Mouse (Mus musculus) v-Abl transformed pro-B cells (cell line): ENCODE data around the gene Mark2.
"Not testable (repeated sequence)": the region's sequence is repeated elsewhere in the genome, so short reads cannot be mapped to it uniquely, and the experiment has no call there.

ENCODE experiments used
- in situ Hi-C, 2 experiments: fragments of 400-800 bp; cut with MboI; formaldehyde crosslinking; loops; one replicate each; pipeline ENCODE4 v1.15.1; 2025; ENCODE audit not compliant: unreplicated experiment in 2 of 2

Mark2 gene

DNA sequence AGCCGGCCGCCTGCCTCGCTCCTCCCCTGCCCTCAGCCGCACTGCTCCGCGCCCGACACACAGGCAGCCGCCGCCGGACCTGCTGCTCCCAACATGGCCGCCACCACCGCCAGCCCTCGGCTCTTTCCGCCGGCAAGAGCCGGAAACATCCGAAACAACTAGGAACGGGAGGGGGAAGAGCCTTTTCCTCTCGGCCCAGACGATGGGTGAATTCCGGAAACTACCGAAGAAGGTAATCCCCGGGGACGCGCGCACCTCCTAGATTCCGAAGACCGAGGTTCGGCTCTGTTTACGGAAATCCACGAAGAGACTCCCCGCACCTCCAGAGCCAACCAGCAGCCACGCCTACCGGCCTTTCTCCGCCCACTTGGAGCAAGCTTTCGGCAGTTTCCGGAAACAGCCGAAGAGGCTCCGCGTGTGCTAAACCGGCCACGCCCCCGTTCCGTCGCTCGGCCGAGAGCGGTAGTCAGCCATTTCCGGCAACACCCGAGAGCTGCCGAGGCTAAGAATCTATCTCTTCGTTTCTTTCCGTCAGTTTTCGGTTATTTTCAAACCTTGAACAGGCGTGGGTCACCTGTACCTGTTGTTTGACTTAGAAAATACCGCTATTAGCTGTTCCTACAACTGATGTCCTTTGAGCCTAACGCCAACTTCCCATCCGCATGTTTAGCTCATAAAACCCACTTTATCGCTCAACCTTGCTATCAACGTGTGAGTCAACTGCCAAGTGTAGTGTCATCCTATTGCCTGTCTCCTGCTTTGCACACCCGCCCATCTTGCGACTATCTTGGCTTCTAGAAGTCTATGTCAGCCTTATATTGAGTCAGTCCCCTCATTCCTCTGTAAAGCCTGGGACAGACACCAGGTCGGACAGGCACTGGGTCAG, at the start of gene Mark2:
Gene Mark2 (minus strand): TSS at position 349 of the 886 bp plus-strand sequence.
- in situ Hi-C loops, result loop anchor here in 1 of 2 experiments (10.0 kb wide), 1 partner anchor 277 kb away; no protein-coding TSS in a partner anchor

DNA sequence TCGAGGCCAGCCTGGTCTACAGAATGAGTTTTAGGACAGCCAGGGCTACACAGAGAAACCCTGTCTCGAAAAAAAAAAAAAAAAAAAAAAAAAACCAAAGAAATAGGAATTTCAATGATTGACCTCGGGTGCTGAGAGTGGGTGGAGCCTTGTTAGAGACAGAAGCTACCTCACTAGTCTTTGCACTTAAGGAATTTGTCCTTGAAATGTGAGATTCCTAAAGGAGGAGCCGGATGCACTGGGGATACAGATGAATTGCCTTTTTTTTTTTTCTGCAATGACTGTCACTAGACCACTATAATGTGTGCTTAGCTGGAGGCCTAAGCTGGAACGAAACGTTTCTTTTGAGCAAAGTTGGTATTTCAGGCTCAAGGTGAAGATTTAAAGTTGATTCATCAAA, 46.8 kb upstream of the Mark2 start:
- in situ Hi-C loops, result no loop called here

GRCm38 (mm10) chr19:7386042-7386441, 44.4 kb upstream of the Mark2 start:
- in situ Hi-C loops, result no loop called here

- in situ Hi-C loops, result no loop called here
Observed at GRCm38 (mm10) chr19:7382903-7383865, 41.5 kb upstream of the Mark2 start, which contains the start of gene Spindoc. Gene Spindoc, minus strand, starts transcription at chr19:7382994.

DNA sequence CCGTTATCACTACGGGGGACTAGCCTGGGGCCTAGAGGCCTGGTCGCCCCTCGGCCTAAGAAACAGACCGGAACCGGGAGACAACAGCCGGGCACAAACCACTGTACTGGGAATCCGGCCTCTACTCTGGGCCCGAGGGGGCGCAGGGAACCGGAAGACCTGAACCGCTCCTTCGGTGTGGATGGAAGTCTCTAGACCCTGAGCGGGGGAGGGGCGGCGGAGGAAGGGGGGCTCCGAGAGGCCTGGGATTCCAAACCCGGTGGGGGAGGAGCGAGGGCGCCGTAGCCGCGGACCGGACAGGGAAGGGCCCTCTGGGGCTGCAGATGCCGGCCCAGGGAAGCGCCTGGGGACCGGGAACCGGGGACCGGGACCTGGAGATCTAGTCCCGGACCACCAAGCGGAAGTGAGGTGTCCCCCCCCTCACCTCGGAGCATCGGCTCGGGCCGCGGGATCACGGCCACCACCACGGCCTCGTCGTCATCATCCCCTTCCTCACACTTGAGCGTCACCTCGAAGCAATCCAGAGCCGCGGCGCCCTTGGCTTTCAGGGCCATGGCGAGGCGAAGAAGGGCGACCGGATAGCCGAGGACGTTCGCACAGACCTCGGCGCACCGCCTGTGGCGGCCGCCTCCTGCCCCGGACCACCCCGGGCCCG, 40.7 kb upstream of the Mark2 start:
- in situ Hi-C loops, result no loop called here

GRCm38 (mm10) chr19:7381906-7382247, 40.2 kb upstream of the Mark2 start:
- in situ Hi-C loops, result no loop called here

DNA sequence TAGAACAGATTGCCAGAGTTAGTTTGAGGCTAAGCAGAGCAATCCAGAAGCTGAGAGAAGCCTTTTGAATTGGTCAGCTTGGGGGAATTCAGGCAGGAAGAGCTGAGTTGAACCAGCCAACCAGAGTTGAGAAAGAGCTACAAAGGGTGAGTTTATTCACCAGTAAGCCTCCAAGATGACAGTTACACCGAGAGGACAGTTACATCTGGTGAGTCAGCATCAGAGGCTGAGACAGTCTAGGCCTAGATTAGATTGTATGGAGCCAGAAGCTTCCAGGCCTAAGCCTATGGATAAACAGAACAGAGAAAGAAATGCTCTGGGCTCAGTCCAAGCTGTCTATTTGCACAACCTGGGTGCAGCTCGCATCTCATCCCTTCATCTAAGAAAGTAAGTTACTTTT, 36.0 kb upstream of the Mark2 start:
- in situ Hi-C loops, result no loop called here

- in situ Hi-C loops, result no loop called here
Observed at GRCm38 (mm10) chr19:7374491-7374890, 32.8 kb upstream of the Mark2 start.

GRCm38 (mm10) chr19:7369469-7369868, 27.8 kb upstream of the Mark2 start:
- in situ Hi-C loops, result not testable (repeated sequence)

DNA sequence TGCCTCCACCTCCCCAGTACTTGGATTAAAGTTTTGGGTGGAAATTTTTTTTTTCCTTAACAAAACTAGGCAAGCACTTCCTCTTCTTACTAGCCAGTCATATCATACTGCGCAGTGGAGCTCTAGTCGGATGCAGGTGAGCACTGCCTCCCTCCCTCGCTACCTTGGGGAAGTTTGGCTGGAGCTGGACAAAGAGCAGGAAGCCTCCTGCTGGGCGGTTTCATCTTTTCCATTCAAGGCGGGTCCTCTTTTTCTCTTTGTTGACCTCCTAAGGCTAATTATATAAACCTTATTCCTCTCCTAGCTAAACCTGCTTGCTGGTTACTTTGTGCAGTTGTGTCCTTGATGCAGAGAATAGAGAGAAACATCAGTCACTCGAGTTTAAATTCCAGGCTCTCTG, 12.0 kb upstream of the Mark2 start:
- in situ Hi-C loops, result no loop called here

DNA sequence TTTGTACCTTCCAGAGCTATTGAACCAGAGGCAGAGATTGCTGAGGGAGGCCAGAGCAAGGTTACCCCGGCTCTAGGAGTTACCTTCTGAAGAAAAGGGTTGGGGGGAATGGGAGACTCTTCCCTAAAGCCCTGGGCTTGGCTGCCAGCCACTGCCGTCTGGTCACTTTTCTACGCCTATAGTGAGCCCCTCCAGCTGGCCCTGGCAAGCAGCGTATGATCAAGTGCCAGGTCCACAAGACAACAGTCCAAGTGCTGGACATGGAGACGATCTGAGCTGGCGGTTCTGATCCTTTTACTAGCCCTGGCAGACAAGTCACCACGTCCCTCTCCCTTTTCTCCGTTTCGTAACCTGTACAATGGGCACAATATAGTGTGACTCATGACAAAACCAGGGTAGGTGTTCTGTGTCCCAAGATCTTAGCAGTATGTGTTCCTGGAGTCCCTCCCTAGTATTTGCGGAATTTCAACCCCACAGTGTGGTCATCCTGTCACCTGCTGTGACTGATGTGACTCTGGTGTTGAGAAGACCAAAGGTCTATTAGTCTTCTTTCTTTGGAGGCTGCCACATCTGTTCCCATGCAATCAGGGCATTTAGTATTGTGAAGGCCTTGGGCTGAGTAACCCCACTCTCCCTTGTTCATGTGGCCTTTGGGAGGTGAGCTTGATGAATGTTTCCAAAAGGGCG, 11.3 kb upstream of the Mark2 start:
- in situ Hi-C loops, result no loop called here

DNA sequence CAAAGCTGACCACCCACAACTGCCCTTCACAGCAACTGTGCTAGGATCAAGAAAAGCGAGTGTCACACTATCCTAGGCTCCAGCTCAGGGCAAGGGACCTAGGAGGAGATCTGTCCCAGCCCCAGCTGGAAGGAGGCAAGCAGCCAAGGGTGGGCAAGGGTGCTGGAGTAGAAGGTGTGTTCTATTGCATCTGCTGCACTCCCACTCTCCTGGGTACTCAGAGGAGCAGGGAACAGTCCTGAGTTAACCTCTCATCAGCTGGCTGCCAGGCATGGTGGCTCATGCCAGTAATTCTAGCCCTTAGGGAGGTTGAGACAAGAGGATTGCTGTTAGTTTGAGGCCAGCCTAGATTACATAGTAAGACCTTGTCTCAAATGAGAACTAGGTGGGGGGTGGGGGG, 8.3 kb upstream of the Mark2 start:
- in situ Hi-C loops, result loop anchor here (5.0 to 10.0 kb wide), 3 partner anchors 118 to 285 kb away; no protein-coding TSS in a partner anchor

DNA sequence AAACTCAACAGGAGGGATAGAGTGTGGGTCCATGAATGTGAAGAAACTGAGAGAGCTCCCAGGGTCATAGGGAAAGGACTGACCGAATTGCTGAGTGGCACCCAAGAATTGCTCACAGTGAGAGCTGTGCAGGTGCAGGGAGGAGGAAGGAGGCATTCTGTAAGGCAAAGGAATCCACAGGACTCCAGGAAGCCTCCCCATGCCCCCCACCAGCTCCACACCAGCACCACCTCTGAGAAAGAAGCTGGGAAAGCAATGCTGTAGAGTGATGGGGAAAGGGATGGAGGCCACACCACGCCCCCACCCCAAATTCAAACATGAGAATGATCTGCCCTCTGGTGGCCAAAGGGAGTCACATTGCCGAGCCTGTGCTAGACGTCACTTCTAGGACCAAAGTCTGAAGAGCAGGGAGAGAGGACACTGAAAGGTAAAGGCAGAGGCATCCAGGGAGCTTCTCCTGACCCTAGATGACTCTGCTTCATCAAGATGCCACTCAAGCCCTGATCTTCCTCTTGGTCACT, 3.6 kb upstream of the Mark2 start:
- in situ Hi-C loops, result loop anchor here (5.0 to 10.0 kb wide), 3 partner anchors 113 to 280 kb away; no protein-coding TSS in a partner anchor

GRCm38 (mm10) chr19:7342646-7343045, 986 bp upstream of the Mark2 start:
- in situ Hi-C loops, result loop anchor here in 1 of 2 experiments (10.0 kb wide), 1 partner anchor 278 kb away; no protein-coding TSS in a partner anchor

- in situ Hi-C loops, result loop anchor here in 1 of 2 experiments (10.0 kb wide), 1 partner anchor 276 kb away; no protein-coding TSS in a partner anchor
Observed at GRCm38 (mm10) chr19:7340780-7341475, 732 bp downstream of the Mark2 start.

- in situ Hi-C loops, result loop anchor here in 1 of 2 experiments (10.0 kb wide), 1 partner anchor 276 kb away; no protein-coding TSS in a partner anchor
Observed at GRCm38 (mm10) chr19:7340371-7340779, 1.3 kb downstream of the Mark2 start.

GRCm38 (mm10) chr19:7339867-7340266, 1.8 kb downstream of the Mark2 start:
- in situ Hi-C loops, result loop anchor here in 1 of 2 experiments (10.0 kb wide), 1 partner anchor 275 kb away; no protein-coding TSS in a partner anchor

- in situ Hi-C loops, result no loop called here
Observed at GRCm38 (mm10) chr19:7339026-7339425, 2.6 kb downstream of the Mark2 start.
